Mouse (Mus musculus): ENCODE results near the gene Tap2.

Tap2 gene

DNA sequence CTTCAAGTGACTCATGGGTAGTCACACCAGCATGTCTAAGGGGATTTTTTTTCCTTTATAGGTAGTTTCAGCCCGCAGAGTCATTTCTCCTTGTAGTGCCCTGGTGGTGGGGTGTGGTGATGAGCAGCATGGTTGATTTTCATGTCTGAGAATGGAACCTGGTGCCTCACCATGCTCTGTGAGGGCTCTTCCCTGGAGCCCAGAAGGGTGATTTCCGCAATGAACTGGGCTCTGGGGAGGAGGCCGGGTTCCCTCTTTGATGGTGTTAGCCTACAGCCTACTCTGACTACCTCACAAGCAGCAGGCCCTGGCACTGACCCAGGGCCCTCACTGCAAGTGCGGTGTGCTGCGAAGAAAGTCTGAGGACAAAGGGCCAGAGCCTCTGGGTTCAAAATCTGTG, at the start of gene Tap2:
Tap2 (plus strand) TSS at position 84 of the 400 bp plus-strand sequence.
- DNase-seq: no peak

DNA sequence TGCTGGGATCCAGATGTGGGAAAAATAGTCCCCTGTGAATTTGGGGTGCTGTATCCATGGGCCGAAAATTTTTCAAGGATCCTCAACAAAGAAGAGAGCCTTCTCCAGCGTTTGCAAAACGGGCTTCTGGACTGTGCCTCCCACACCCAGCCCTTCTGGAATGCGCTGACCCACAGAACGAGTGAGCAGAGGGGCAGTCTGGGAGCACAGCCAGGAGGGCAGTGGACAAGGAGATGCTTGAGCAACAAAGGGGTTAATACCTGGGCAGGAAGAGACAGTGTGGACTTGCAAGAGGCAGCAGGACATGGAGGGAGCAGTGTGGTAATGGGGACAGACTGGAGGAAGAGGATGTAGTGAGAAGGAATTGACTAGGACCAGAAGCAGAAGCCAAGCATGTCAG, 47.8 kb upstream of the Tap2 start:
- no peak for DNase-seq

DNA sequence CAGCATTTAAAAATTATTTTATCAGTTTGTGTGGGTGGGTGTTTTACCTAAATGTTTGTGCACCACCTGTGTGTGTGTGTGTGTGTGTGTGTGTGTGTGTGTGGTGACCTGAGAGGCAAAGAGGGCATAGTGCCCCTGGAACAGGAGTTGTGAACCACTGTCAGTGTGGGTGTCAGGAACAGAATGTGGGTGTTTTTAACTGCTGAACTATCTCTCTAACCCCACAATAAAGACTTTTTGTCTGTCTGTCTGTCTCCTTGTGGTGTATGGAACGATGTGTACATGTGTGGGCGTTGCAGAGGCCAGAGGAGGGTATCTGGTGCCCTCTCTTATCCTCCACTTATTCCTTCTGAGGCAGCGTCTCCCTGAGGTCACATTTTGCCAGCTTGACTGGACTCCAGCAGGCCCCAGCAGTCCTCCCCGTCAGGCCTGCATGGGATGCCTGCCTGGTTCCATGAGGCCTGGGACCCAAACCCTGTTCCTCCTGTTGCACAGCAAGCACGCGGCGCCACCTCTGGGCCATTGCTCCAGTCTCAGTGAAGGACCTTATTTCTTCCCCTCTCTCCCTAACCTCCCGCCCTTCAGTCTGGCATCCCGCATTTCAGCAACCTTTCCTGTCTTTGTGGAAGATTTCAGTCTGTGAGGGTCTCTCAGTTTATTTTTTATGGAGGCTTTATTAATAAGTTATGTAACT, 39.0 kb upstream of the Tap2 start:
- DNase-seq: peak; percentile 30

DNA sequence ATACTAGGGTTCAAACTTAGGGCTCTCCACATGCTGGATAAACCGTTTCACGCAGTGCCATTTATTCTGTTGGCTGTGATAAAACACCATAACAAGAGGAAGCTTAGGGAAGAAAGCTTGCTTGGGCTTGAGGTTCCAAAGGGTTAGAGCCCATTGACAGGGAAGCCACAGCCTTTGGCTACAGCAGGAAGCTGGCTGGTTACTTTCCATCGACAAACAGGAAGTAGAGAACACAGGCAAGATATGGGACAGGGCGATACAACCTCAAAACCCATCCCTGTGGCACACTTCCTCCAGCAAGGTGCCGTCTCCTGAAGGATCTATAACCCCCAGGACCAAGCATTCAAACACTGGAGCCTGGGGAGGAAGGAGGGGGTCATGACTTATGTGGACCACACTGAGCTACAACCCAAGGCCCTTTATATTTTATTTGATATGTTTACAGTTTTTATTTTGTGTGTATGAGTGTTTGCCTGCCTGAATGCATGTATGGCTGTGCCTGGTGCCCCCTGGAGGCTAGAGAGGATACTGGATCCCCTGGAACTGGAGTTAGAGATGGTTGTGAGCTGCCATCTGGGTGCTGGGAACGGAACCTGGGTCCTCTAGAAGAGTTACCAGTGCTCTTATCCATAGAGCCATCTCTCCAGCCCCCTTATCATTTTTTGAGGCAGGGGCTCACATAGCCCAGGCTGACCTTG, 38.1 kb upstream of the Tap2 start:
- no peak for DNase-seq

DNA sequence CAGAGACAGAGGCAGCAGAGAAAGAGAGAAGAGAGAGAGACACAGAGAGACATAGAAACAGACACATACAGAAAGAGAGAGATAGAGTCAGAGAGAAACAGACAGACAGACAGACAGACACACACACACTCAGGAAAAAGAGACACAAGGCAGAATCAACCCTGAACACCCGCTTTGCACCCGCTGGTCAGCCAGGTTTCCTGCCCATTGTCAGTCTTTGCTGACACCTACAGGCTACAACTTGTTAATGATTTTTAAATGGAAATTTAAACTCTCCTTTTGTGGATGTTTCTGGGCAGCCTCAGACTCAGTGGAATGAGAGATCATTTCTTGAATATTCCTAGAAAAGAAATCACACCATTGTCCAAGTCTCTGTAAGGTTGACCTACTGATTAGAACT, 34.0 kb upstream of the Tap2 start:
- peak; percentile 58 for DNase-seq

DNA sequence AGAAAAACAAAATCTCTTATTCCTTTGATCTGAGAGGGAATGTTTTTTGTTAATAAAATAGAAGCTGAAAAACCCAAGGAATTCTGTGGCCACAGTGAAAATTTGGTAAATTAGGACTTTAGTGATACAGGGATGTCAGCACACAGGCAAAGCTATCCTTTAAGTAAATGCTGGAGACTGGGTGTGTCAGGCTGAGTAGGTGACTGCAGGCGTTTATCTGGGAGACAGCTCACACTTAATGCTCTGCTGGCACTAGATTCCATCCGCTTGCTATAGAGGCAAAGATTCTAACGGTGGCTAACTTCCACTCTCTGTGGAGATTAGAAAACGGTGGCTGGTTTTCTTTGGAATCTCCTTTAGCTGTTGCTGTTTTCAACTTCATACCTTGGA, 32.8 kb upstream of the Tap2 start:
- no peak for DNase-seq

DNA sequence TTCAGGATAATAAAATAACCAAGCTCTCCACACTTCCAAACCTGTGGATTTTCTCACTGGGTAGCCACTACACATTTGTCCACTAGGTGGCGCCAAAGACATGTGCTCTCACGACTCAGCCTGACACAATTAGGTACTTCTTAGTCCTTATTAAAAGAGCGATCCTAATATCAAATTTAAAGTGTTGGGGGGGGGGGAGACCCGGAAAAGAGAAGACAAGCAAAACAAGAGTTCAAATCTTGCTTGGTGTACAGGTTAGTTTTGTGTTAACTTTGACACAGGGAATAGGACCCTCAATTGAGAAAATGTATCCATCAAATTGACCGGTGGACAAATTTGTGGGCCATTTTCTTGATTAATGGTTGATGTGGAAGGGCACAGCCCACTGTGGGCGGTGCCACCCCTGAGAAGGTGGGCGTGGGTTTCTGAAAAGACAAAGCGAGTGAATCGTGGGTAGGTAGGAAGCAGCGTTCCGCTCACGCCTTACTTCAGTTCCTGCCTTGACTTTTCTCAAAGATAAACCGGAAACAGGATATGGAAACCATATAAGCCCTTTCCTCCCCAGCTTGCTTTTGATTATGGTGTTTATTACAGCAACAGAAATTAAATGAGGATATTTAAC, 32.3 kb upstream of the Tap2 start:
- peak; percentile 91 for DNase-seq

DNA sequence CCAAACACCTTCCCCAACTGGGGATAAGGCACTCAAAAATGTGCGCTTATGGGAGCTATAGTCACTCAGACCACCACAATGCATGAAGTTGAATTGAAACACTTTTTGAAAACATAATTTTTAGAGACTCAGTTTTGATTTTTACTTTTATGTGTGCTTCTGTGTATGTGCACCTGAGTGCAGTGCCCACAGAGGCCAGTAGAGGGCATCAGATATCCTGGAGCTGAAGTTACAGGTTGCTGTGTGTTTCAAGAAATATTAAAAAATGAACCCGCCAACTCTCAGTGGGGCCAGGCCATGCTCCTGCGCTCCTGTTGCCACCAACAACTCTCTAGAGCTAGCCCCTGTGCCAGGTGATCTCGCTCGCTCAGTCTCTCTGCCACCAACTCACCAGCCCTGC, 30.8 kb upstream of the Tap2 start:
- DNase-seq: no peak

DNA sequence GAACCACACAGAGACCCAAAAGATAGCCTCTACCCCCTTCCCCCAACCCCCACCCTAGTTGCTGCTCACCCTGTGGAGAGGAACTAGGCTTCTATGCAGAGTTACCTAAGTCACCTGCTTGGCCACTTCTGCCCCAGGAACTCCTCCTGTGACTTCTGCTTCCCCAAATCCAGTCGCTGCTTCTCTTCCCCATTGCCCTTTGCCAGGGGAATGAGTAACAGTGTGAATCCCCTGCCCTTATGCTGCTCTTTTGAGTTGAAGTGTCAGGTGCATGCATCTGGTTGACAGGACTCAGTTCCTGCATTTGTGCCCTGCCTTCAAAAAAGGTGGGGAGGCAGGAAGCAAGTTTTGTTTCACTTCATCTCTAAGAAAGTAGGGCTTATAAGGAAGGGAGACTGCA, 29.3 kb upstream of the Tap2 start:
- no peak for DNase-seq

DNA sequence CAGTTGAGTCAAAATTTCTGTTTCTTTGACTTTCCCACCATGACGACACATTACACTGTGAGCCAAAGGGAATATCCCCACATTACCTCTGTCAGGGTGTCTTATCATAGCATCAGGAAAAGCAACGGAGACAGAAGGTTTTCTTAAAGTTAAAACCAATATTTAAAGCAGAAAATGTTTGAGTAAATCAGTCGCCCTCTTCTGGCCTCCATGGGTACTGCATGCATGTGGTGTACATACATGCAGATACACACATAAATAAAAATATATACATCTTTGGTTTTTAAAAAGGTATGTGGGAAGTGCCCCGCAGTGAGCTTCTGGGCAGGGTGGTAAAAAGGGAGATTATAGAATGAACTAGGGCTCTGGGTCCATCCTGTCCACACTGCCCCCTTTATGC, 26.1 kb upstream of the Tap2 start:
- DNase-seq: no peak

DNA sequence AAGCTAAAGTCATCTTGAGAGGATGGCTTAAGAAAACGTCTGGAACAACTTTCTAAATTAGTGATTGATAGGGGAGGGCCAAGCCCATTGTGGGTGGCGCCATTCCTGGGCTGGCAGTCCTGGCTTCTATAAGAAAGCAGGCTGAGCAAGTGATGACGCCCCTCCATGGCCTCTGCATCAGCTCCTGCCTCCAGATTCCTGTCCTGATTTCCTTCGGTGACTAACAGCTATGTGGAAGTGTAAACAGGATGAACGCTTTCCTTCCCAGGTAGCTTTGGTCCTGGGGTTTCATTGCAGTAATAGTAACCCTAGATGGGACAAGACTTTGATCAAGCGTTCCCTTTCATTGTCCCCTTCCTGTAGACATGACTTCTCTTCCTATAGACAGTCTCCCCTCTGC, 24.3 kb upstream of the Tap2 start:
- DNase-seq: no peak

DNA sequence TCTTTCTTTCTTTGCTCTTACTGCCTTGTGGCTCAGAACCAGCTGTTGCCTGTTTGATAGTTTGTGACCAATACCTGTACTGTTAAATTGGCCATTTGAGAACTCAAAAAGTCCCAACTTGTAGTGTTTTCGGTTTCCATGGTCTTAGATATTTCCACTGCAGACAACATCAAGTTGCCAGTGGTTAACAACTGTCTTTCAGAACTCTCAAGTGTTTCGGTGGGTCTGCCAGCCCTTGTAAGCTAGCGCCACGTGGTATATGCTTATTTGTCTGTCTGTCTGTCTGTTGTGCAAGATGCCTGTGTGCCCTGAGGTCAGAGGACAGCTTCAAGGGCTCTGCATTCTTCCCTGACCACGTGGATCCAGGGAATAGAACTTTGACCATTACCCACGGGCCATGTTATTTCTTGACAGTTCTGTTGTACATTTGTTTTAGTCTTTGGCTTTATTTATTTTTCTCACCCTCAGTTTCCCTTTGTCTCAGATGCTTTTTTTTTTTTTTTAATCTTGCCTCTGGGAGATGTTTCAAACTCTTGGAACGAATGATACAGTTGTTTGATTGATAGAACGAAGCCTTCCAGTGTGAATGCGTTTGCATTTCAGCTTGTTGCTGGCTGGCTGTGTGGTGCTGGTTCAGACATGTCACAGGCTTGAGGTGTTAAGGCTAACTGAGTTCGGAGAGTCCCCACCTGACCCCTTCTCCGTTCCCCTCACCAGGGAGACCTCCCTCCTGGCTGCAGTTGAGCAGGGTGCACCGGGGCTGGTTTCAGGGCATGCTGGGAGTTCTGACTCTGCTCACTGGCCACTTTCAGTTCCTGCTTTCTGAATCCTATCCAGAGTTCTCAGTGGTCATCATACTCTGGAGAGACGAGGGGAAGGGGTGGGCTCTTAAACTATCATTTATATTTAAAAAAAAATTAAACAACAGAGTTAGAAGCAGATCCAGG, 23.1 kb upstream of the Tap2 start:
- DNase-seq: no peak

DNA sequence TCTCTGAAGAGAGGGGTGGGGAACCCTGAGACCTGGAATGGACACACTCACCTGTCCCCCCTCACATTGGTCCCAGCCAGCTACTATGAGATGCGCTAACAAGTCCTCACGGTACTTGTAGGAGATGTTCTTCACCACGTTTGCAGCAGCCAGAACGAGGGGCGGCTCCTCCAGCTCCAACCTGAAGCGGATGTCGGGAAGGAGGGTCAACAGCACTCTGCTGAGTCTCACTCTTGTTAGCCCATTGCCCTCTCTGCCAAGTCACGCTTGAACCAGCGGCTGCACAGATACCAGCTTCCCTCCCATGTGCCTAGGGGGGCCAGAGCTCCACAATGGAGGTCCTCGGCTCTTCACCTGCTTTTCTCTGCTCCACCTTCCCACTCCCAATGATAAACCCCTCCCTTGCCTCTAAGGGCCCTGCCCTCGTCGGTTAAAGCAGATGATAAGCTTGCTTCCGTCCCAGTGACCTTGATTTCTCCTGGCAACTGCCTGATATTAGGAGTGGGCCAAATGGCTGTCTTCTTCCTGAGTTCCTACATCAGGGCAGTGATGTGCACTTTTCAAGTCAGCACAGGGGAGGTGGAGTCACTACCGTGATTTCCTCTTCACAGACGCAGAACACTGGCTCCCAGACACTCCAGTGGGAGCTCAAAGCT, 19.6 kb upstream of the Tap2 start:
- no peak for DNase-seq

DNA sequence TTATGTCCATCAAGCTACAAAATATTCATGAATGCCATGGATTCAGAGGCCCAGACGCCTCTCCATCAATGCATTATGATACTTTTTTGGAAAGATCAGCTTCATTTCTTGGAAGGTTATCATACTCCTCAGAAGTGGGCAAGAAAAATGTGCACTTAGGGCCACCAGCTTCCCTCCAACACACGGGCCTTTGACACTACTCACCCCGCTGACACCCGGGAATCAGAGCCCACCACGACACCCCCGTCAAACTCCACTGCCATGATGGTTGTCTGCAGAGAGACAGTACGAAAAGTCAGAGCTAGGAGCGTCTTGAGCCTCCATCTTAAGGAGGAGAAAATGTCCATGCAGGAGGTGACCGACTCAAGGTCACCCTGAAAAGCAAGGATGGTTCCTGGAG, 17.8 kb upstream of the Tap2 start:
- no peak for DNase-seq

DNA sequence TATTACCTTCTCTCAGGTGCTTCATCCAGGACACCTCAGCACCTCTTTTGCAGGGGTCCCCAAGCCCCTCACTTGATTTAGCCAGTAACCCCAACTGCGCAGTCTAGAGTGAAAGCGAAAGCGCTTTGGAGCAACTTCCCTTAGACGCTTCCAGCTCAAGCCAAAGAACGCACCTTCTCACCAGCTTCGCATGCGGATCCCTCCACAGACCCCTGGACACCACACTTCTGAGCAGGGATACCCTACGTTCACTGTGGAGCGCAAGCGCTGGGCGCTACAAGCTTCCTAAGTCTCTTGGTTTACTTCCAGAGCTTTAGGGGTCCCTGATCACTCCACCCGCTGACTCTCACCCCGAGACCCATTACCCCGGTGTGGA, 16.5 kb upstream of the Tap2 start:
- no peak for DNase-seq

DNA sequence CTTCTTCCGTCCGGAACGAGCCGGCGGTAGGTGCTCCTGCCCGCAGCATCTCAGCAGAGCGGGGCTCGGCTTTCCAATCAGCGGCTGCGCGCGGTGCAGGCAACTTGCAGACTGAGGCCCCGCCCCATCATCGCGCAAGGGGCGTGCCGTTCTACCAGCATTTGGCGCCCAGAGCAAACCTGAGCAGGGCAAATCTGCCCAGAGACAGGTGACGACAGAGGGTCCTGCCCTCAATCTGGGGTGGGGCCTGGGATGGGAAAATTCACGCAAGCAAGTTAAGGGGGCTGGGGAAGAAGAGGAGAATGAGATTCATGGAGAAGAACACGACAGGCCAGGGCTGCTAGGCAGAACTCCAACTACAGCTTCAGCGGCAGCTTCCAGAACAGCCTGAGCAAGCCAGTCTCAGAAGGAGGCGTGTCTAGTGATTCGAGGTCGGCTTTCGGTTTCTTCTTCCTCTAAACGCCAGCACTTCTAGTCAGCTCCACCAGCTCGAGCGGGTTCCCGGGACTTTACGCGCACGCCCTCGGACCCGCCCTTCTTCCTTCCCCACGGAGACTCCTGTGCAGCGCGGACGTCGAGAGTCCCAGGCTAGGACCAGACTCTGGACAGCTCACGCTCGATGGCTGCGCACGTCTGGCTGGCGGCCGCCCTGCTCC, 15.9 kb upstream of the Tap2 start, which contains the start of the genes Tap1 and Psmb9:
Tap1 (plus strand) TSS at position 293 of the 656 bp plus-strand sequence.
Psmb9 (minus strand) TSS at position 504 of the 656 bp plus-strand sequence.
- peak; percentile 99 for DNase-seq

DNA sequence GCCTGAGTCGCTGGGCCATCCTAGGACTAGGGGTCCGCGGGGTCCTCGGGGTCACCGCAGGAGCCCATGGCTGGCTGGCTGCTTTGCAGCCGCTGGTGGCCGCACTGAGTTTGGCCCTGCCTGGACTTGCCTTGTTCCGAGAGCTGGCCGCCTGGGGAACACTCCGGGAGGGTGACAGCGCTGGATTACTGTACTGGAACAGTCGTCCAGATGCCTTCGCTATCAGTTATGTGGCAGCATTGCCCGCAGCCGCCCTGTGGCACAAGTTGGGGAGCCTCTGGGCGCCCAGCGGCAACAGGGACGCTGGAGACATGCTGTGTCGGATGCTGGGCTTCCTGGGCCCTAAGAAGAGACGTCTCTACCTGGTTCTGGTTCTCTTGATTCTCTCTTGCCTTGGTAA, 15.3 kb upstream of the Tap2 start:
- DNase-seq: no peak

DNA sequence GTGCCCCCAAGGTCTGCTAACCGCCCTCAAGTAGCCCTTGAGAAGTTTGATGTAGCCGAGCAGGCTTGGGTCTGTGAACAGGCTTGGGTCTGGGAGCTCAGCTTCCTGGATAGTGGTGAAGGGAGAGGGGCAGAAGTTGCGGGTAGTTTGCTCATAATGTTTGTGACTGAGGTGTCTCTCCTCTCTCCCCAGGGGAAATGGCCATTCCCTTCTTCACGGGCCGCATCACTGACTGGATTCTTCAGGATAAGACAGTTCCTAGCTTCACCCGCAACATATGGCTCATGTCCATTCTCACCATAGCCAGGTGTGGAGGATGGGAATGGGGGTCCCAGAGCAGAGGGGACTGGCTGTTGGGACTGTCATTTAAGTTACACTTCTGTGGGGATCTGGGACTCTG, 14.3 kb upstream of the Tap2 start:
- no peak for DNase-seq

DNA sequence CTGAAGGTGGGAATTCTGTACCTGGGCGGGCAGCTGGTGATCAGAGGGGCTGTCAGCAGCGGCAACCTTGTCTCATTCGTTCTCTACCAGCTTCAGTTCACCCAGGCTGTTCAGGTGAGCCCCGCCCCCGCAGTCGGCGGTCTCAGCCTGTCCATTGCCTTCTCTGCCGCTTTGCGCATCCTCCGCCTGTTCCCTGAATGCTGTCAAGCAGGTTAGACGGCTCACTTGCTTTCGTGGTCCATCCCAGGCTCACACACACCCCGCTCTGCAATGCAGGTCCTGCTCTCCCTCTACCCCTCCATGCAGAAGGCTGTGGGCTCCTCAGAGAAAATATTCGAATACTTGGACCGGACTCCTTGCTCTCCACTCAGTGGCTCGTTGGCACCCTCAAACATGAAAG, 10.5 kb upstream of the Tap2 start:
- no peak for DNase-seq

DNA sequence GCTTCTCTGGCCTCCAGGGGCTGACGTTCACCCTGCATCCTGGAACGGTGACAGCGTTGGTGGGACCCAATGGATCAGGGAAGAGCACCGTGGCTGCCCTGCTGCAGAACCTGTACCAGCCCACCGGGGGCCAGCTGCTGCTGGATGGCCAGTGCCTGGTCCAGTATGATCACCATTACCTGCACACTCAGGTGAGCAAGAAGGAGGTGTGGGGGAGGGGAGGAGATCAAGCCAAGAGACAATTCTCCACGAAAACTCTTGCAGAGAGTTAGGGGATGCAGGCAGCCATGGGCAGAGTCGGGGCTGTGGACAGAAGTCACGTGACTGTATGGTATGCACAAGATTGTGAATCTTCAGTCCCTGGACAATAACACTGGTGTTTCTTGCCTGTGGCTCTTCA, 9.9 kb upstream of the Tap2 start:
- no peak for DNase-seq

DNA sequence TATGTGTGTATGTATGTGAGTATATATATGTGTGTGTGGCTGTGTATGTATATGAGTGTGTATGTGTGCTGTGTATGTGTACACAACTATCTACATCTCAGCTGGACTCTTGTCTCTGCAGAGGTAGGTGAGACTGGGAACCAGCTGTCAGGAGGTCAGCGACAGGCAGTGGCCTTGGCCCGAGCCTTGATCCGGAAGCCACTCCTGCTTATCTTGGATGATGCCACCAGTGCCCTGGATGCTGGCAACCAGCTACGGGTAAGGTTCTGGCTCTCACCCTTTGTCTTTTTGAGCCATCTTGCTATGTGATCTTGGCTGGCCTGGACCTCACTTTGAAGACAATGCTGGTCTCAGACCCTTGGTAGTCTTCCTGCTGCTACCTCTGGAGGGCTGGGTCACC, 8.6 kb upstream of the Tap2 start:
- DNase-seq: no peak

DNA sequence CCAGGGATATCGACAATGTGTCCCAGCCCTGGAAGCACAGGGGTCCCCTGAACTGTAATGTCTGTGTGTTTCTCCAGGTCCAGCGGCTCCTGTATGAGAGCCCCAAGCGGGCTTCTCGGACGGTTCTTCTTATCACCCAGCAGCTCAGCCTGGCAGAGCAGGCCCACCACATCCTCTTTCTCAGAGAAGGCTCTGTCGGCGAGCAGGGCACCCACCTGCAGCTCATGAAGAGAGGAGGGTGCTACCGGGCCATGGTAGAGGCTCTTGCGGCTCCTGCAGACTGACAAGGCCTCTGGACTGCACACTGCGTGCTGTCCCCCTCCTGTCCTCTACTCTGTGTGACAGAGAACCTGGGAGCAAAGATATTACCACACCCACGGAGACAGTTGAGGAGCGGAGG, 6.8 kb upstream of the Tap2 start:
- DNase-seq: no peak

Data from kidney, adult 9 months (tissue).